Mouse (Mus musculus) lung, embryonic 16.5 days (tissue): ENCODE results near the gene Smagp. TPM values are rescaled to one million over a fixed set of nuclear protein-coding genes. Genes with fewer than 3 reads are reported as not detected.
"Not testable (repeated sequence)": the region's sequence is repeated elsewhere in the genome, so short reads cannot be mapped to it uniquely, and the experiment has no call there.

Experiments
- ATAC-seq: fragments of 200-750 bp; cut with Nextera tagmentation; 2 replicates; pipeline ENCODE4 v1.8.0; 2017; ENCODE audit warnings: low read depth, mild to moderate bottlenecking, moderate library complexity
- H3K27ac ChIP-seq: fragments of 300-500 bp; sonication (generic); 2 replicates; pipeline ENCODE4 v1.5.1; 2014; ENCODE audit warnings: mild to moderate bottlenecking, control low read depth, low read length
- H3K27me3 ChIP-seq: fragments of 300-500 bp; sonication (generic); 2 replicates; pipeline ENCODE4 v1.6.1; 2014; ENCODE audit warnings: low read depth, low read length, mixed read lengths; ENCODE audit not compliant: control insufficient read depth, insufficient read depth
- H3K36me3 ChIP-seq: fragments of 300-500 bp; sonication (generic); 2 replicates; pipeline ENCODE4 v1.6.1; 2014; ENCODE audit warnings: low read length; ENCODE audit not compliant: control insufficient read depth, insufficient read depth
- H3K4me1 ChIP-seq: fragments of 300-500 bp; sonication (generic); replicated peaks from 2 replicates; pipeline ENCODE4 v1.6.1; 2014; ENCODE audit warnings: low read length, mixed read lengths; ENCODE audit not compliant: control insufficient read depth, insufficient read depth
- H3K4me2 ChIP-seq: fragments of 300-500 bp; sonication (generic); 2 replicates; pipeline ENCODE4 v1.6.1; 2014; ENCODE audit warnings: low read depth, low read length, control low read depth
- H3K4me3 ChIP-seq: fragments of 300-500 bp; sonication (generic); 2 replicates; pipeline ENCODE4 v1.5.1; 2014; ENCODE audit warnings: mild to moderate bottlenecking, low read length, control low read depth
- H3K9ac ChIP-seq: fragments of 300-500 bp; sonication (generic); 2 replicates; pipeline ENCODE4 v1.6.1; 2014; ENCODE audit warnings: low read length, control low read depth
- H3K9me3 ChIP-seq: fragments of 300-500 bp; sonication (generic); 2 replicates; pipeline ENCODE4 v1.6.1; 2016; ENCODE audit warnings: low read length; ENCODE audit not compliant: control insufficient read depth
- WGBS: fragments of 180-500 bp; shearing (Covaris S2); extraction: QIAGEN DNeasy Blood & Tissue Kit; methylation state at CpG from one replicate; pipeline ENCODE4 v1.1.7; 2014; 5-methylcytosine and 5-hydroxymethylcytosine counted together
- polyA plus RNA-seq: library from polyadenylated mRNA; unstranded; fragments of >200 nt; fragmentation: Nextera tagmentation; extraction: Ambion mirVana; gene quantifications from 2 replicates; pipeline ENCODE4 v1.2.1, GENCODE M21; 2015

Smagp gene
- polyA plus RNA-seq, 1 experiment from 2014 or later, result 20.5 TPM

DNA sequence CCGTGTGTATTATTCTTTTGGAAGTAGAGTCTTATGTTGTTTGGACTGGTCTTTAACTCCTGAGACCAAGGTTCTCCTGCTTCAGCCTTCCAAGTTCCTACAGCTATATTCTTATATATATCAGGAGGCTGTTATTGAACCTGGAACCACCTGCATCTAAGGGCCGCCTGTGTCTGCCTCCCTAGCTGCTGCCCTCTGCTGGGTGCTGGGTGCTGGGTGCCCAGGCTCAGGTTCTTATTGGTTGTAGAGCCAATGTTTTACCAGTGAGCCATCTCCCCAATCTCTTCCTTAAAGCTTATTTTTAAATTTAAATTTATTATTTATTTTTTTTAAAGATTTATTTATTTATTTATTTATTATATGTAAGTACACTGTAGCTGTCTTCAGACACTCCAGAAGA is 24.3 kb downstream of the Smagp start:
- ATAC-seq, result no peak
- WGBS, result 47% methylated on average over 2 of the region's 2 CpGs

DNA sequence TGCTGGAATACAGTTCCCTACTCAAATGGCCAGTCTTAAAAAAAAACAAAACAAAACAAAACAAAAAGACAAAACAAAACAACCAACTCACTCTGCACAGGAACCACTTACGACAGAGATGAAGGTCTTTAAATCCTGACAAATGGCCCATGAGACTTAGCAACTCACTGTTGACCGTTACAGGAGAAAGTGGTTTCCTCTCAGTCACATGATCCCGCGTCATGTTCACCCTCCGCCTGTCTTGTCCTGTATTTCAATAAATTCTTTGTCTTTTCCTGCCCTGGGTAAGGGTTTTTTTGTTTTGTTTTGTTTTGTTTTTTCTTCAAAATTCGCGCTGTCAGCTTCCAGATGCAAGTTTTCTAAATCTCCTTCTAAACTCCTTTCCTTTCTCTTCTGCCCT is 24.8 kb downstream of the Smagp start:
- Histone ChIP-seq H3K9me3 (no peaks in the 10 kb centered on the region), H3K9ac (no peak overlapping the region), H3K27ac (no peak overlapping the region), H3K4me1 (peaks cover 13% of the 10 kb centered on the region), H3K27me3 (no peaks in the 10 kb centered on the region), H3K4me2 (no peak overlapping the region), H3K4me3 (no peak overlapping the region), H3K36me3 (no peaks in the 10 kb centered on the region)
- ATAC-seq, result no peak
- 75% methylated on average over 7 of the region's 7 CpGs for WGBS

More for the DNA sequence above, 24.3 kb downstream of the Smagp start:
- H3K27ac ChIP-seq, result no peak overlapping the region
- no peak overlapping the region for H3K4me3 ChIP-seq
- H3K36me3 ChIP-seq, result no peaks in the 10 kb centered on the region
- H3K4me2 ChIP-seq, result no peak overlapping the region
- H3K4me1 ChIP-seq, result peaks cover 13% of the 10 kb centered on the region
- no peaks in the 10 kb centered on the region for H3K9me3 ChIP-seq
- no peak overlapping the region for H3K9ac ChIP-seq
- H3K27me3 ChIP-seq, result no peaks in the 10 kb centered on the region

GRCm38 (mm10) chr15:100606677-100607076 is 30.1 kb downstream of the Smagp start:
- not testable (repeated sequence) for H3K4me2 ChIP-seq, H3K27me3 ChIP-seq, H3K9ac ChIP-seq, ATAC-seq, H3K4me1 ChIP-seq, H3K4me3 ChIP-seq, H3K27ac ChIP-seq, H3K36me3 ChIP-seq, H3K9me3 ChIP-seq
- 88% methylated on average over 8 of the region's 8 CpGs for WGBS

DNA sequence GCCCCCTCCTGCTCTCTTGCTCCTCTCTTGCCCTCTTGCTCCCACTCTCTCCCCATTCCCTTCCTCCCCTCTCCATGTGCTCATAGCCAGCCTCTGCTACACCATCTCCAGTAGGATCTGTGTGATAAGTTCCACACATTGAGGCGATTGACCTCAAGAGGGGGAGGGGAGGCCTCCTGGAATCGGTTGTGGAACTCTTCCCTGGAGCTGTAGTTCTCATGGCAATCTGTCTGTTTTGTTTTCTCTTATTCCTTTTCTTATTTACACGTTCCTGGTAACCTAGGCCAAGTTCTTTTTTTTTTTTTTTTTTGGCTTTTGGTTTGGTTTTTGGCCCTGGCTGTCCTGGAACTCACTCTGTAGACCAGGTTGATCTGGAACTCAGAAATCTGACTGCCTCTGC is 35.1 kb downstream of the Smagp start:
- no peak overlapping the region for H3K4me2 ChIP-seq
- H3K27me3 ChIP-seq, result peaks cover 20% of the 10 kb centered on the region
- WGBS, result 44% methylated on average over 3 of the region's 3 CpGs
- peaks cover 10% of the 10 kb centered on the region for H3K4me1 ChIP-seq
- ATAC-seq, result no peak
- no peaks in the 10 kb centered on the region for H3K9me3 ChIP-seq
- no peak overlapping the region for H3K9ac ChIP-seq
- no peak overlapping the region for H3K4me3 ChIP-seq
- no peaks in the 10 kb centered on the region for H3K36me3 ChIP-seq
- no peak overlapping the region for H3K27ac ChIP-seq

DNA sequence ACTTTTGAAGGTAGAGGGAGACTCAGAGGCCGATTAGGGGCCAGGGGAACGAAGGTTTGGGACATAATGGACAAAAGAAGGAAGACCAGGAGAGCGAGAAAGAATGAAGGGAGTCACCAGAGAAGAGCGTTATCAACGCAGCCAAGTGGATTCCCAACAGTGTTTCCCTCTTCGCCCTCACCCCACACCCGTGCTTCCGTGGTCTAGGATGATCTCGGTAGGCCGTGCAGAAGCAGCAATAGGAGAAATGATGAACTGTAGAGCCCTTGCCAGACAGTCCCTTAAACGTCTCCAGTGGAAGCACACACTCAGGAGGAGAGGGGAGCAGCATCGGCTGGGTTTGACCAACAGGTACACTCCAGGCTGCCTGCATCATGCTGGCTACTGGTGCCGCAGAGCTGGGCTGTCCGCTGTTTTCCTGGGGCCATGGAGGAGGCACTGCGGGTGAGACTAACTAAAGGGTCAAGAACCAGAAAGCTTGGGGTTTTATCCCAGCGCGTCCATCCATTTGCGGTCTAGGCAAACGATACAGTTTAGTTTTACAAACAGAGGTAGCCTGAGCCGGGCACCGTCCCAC is 36.0 kb downstream of the Smagp start:
- Histone ChIP-seq H3K4me3 (peak overlapping the region; percentile 78; the same call in 1 of the 2 replicates), H3K4me2 (peak overlapping the region; percentile 98), H3K27ac (no peak overlapping the region), H3K9me3 (no peaks in the 10 kb centered on the region), H3K9ac (no peak overlapping the region; the same call in 1 of the 2 replicates), H3K4me1 (peaks cover 10% of the 10 kb centered on the region), H3K27me3 (peaks cover 19% of the 10 kb centered on the region), H3K36me3 (no peaks in the 10 kb centered on the region)
- no peak for ATAC-seq
- WGBS, result 17% methylated on average over 21 of the region's 21 CpGs

GRCm38 (mm10) chr15:100600047-100600695 is 36.6 kb downstream of the Smagp start:
- ATAC-seq, result peak; percentile 71
- peak overlapping the region; percentile 98 for H3K4me2 ChIP-seq
- H3K4me1 ChIP-seq, result peaks cover 10% of the 10 kb centered on the region
- H3K9ac ChIP-seq, result peak overlapping the region; percentile 87
- no peaks in the 10 kb centered on the region for H3K36me3 ChIP-seq
- H3K9me3 ChIP-seq, result no peaks in the 10 kb centered on the region
- under 1% methylated on average over 34 of the region's 35 CpGs for WGBS
- peak overlapping the region; percentile 78 for H3K4me3 ChIP-seq
- H3K27ac ChIP-seq, result no peak overlapping the region
- H3K27me3 ChIP-seq, result peaks cover 15% of the 10 kb centered on the region

DNA sequence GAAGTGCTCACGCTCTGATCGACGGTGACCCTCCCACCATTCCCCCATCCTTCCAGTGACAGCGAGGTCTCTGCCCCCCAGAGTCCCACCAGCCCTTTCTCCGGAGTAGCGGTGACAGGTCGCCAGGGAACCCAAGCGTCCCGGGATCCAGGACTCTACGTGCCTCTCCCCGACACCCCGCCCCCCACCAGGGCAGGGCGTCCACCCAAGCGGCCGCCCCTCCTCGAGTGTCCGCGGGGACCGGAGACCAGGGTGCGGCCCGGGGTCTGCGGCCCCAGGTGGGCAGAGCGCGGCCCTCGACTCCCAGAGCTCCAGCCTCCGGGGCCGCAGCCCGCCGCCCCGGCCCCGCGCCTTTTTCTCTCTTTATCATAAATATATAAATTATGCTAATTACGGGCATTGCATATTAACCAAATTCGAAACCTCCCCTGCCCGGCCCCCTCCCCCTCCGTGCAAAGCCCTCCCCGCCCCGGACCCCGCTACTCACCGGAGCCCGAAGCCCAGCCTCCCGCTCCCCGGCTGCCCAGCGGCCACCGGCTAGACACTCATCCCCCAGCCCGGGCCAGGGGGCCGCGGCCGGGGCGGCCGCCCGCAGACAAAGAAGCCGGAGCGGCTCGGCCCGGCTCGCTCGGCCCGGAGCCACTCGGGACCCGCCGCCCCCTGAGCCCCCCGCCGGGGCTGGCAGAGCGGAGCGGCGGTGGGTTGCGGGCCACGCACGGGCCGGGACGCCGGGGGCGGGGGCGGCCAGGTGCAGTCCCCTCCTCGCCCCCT is 37.3 kb downstream of the Smagp start, which contains the start of gene Pou6f1:
TSS of gene Pou6f1 (minus strand) at position 709 of the 771 bp plus-strand sequence.
- peak; percentile 60 for ATAC-seq
- H3K9ac ChIP-seq, result peak within 1 kb of the TSS; percentile 87
- H3K27me3 ChIP-seq, result peaks cover 15% of the 10 kb centered on the region
- WGBS, result under 1% methylated on average over 74 of the region's 76 CpGs
- H3K9me3 ChIP-seq, result no peaks in the 10 kb centered on the region
- peak within 1 kb of the TSS; percentile 78 for H3K4me3 ChIP-seq
- no peaks in the 10 kb centered on the region for H3K36me3 ChIP-seq
- H3K4me1 ChIP-seq, result peaks cover 6% of the 10 kb centered on the region
- peak within 1 kb of the TSS; percentile 63 for H3K27ac ChIP-seq
- peak within 1 kb of the TSS; percentile 98 for H3K4me2 ChIP-seq

GRCm38 (mm10) chr15:100598883-100599275 is 37.9 kb downstream of the Smagp start:
- H3K4me2 ChIP-seq, result peak overlapping the region; percentile 98
- peak overlapping the region; percentile 87 for H3K9ac ChIP-seq
- peak overlapping the region; percentile 78 for H3K4me3 ChIP-seq
- peak; percentile 58 for ATAC-seq
- H3K9me3 ChIP-seq, result no peaks in the 10 kb centered on the region
- H3K27me3 ChIP-seq, result peaks cover 15% of the 10 kb centered on the region
- WGBS, result 3% methylated on average over 12 of the region's 12 CpGs
- H3K36me3 ChIP-seq, result no peaks in the 10 kb centered on the region
- peaks cover 6% of the 10 kb centered on the region for H3K4me1 ChIP-seq
- H3K27ac ChIP-seq, result peak overlapping the region; percentile 63

DNA sequence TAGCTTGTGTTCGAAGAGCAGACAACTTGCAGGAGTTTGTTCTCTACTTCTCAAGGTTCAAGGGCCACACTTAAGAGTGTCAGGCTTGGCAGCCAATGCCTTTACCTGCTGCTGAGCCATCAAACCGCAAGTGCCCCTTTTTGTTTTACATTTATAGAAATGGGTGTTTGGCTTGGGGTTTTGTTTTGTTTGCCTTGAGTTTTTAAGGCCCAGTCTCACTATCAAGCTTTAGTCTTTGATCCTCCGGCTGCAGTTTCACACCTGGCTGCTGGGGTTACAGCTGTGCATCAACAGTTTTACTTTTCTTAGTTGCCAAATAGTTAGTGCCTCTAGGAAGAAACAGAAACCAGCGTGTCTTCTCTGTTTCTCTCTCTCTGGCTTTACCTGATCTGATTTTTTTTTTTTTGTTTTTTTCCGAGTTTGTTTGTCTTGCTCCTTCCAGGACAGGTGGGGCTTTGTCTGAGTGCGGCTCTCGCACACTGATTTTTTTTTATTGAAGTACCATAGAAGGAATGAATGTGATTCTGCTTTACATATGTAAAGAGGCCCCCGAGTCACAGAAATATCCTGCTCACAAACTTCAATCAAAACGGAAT is 38.4 kb downstream of the Smagp start:
- Histone ChIP-seq H3K27me3 (peaks cover 15% of the 10 kb centered on the region), H3K36me3 (no peaks in the 10 kb centered on the region), H3K4me3 (peak overlapping the region; percentile 78), H3K4me1 (peaks cover 6% of the 10 kb centered on the region), H3K9ac (peak overlapping the region; percentile 87), H3K9me3 (no peaks in the 10 kb centered on the region), H3K4me2 (peak overlapping the region; percentile 98), H3K27ac (no peak overlapping the region)
- no peak for ATAC-seq
- WGBS, result 9% methylated on average over 9 of the region's 9 CpGs
